Mouse (Mus musculus) MEL (cell line): ENCODE data around the gene Tmem170. TPM values are rescaled to one million over a fixed set of nuclear protein-coding genes. Genes with fewer than 3 reads are reported as not detected.

ENCODE experiments used
- DNase-seq: peaks from one replicate; pipeline ENCODE4 v3.0.0; 2011; ENCODE audit warnings: low read depth, low spot score
- H3K27ac ChIP-seq: 2 replicates; pipeline ENCODE4 v1.5.1; 2012; ENCODE audit warnings: low read depth, mild to moderate bottlenecking, control low read depth, low read length, moderate library complexity; ENCODE audit not compliant: control insufficient read depth
- H3K27me3 ChIP-seq, 2 experiments: fragments of 150-350 bp in 1 of 2; sonication (generic) in 1 of 2; 2 replicates each; pipeline ENCODE4 v1.6.1; 2012; ENCODE audit warnings: low read length in 2 of 2, mild to moderate bottlenecking in 2 of 2, improper control_type of control experiment in 1 of 2, moderate library complexity in 1 of 2; ENCODE audit not compliant: insufficient read depth in 2 of 2, control insufficient read depth in 1 of 2
- H3K36me3 ChIP-seq, 2 experiments: 2 replicates each; pipeline ENCODE4 v1.6.1; 2012 to 2014; ENCODE audit warnings: low read length in 2 of 2, improper control_type of control experiment in 1 of 2, inconsistent platforms in 1 of 2, mild to moderate bottlenecking in 1 of 2; ENCODE audit not compliant: insufficient read depth in 2 of 2, control insufficient read depth in 1 of 2
- H3K4me1 ChIP-seq, 2 experiments: fragments of 150-350 bp in 1 of 2; sonication (generic) in 1 of 2; 2 replicates each; pipeline ENCODE4 v1.6.1; 2012; ENCODE audit warnings: low read length in 2 of 2, improper control_type of control experiment in 1 of 2, mild to moderate bottlenecking in 1 of 2; ENCODE audit not compliant: insufficient read depth in 2 of 2, control insufficient read depth in 1 of 2
- H3K4me3 ChIP-seq, 2 experiments: fragments of 150-350 bp in 1 of 2; sonication (generic) in 1 of 2; 2 replicates each; pipeline ENCODE4 v1.5.1; 2012; ENCODE audit warnings: low read depth in 2 of 2, low read length in 2 of 2, mild to moderate bottlenecking in 2 of 2, moderate library complexity in 2 of 2, control low read depth in 1 of 2, improper control_type of control experiment in 1 of 2; ENCODE audit not compliant: control insufficient read depth in 1 of 2, insufficient read depth in 1 of 2
- H3K79me2 ChIP-seq: 2 replicates; pipeline ENCODE4 v1.6.1; 2012; ENCODE audit warnings: mild to moderate bottlenecking, low read length, moderate library complexity; ENCODE audit not compliant: control insufficient read depth, poor library complexity, insufficient read depth
- H3K9ac ChIP-seq: 2 replicates; pipeline ENCODE4 v1.6.1; 2012; ENCODE audit warnings: low read depth, mild to moderate bottlenecking, control low read depth, low read length, moderate library complexity; ENCODE audit not compliant: control insufficient read depth, poor library complexity, severe bottlenecking
- H3K9me3 ChIP-seq: fragments of 150-350 bp; sonication (generic); replicated peaks from 2 replicates; pipeline ENCODE4 v1.6.1; 2012; ENCODE audit warnings: mild to moderate bottlenecking, low read length, improper control_type of control experiment, moderate library complexity; ENCODE audit not compliant: insufficient read depth
- CHD1 ChIP-seq: IDR thresholded peaks from 2 replicates; pipeline ENCODE4 v1.6.1; 2012; ENCODE audit warnings: low read depth, mild to moderate bottlenecking, inconsistent platforms, low read length, improper control_type of control experiment
- CHD2 ChIP-seq: IDR thresholded peaks from 2 replicates; pipeline ENCODE4 v1.6.1; 2011; ENCODE audit warnings: low read length, improper control_type of control experiment
- CTCF ChIP-seq, 3 experiments: IDR thresholded peaks in 2 of 3; conservative IDR thresholded peaks in 1 of 3; 2 replicates each; pipeline ENCODE4 v1.5.1; 2011 to 2012; ENCODE audit warnings: low read length in 3 of 3, low read depth in 2 of 3, mild to moderate bottlenecking in 2 of 3, improper control_type of control experiment in 1 of 3, inconsistent platforms in 1 of 3, mixed read lengths in 1 of 3, moderate library complexity in 1 of 3; ENCODE audit not compliant: control insufficient read depth in 1 of 3, insufficient read depth in 1 of 3, poor library complexity in 1 of 3, severe bottlenecking in 1 of 3
- E2F4 ChIP-seq: IDR thresholded peaks from 2 replicates; pipeline ENCODE4 v1.6.1; 2011; ENCODE audit warnings: low read depth, low read length, improper control_type of control experiment, borderline replicate concordance
- ELF1 ChIP-seq: IDR thresholded peaks from 2 replicates; pipeline ENCODE4 v1.6.1; 2014; ENCODE audit warnings: low read depth, mild to moderate bottlenecking, inconsistent platforms, low read length, improper control_type of control experiment, moderate library complexity
- EP300 ChIP-seq, 2 experiments: IDR thresholded peaks; 2 replicates each; pipeline ENCODE4 v1.6.1; 2011; ENCODE audit warnings: improper control_type of control experiment in 2 of 2, low read length in 2 of 2, low read depth in 1 of 2, mild to moderate bottlenecking in 1 of 2
- ETS1 ChIP-seq: IDR thresholded peaks from 2 replicates; pipeline ENCODE4 v1.6.1; 2012; ENCODE audit warnings: low read depth, mild to moderate bottlenecking, inconsistent platforms, low read length, improper control_type of control experiment, moderate library complexity
- GABPA ChIP-seq: IDR thresholded peaks from 2 replicates; pipeline ENCODE4 v1.6.1; 2012; ENCODE audit warnings: low read depth, mild to moderate bottlenecking, inconsistent platforms, low read length, improper control_type of control experiment, moderate library complexity
- GATA1 ChIP-seq: IDR thresholded peaks from 2 replicates; pipeline ENCODE4 v1.6.1; 2011; ENCODE audit warnings: low read depth, low read length, improper control_type of control experiment
- HCFC1 ChIP-seq: IDR thresholded peaks from 2 replicates; pipeline ENCODE4 v1.6.1; 2012; ENCODE audit warnings: low read depth, mild to moderate bottlenecking, inconsistent platforms, low read length, improper control_type of control experiment, moderate library complexity
- JUND ChIP-seq: IDR thresholded peaks from 2 replicates; pipeline ENCODE4 v1.6.1; 2011; ENCODE audit warnings: low read depth, mild to moderate bottlenecking, improper control_type of control experiment, low read length
- KAT2A ChIP-seq: conservative IDR thresholded peaks from 2 replicates; pipeline ENCODE4 v1.6.1; 2012; ENCODE audit warnings: low read depth, low read length, improper control_type of control experiment, inconsistent platforms
- MAFK ChIP-seq: IDR thresholded peaks from 2 replicates; pipeline ENCODE4 v1.6.1; 2011; ENCODE audit warnings: low read depth, mild to moderate bottlenecking, low read length, improper control_type of control experiment, borderline replicate concordance
- MYB ChIP-seq: IDR thresholded peaks from 2 replicates; pipeline ENCODE4 v1.6.1; 2011; ENCODE audit warnings: mild to moderate bottlenecking, low read depth, low read length, improper control_type of control experiment
- POLR2AphosphoS2 ChIP-seq: IDR thresholded peaks from 2 replicates; pipeline ENCODE4 v1.6.1; 2011; ENCODE audit warnings: low read length, improper control_type of control experiment
- POLR2AphosphoS5 ChIP-seq: IDR thresholded peaks from 2 replicates; pipeline ENCODE4 v1.6.1; 2012; ENCODE audit warnings: low read depth, borderline replicate concordance, mild to moderate bottlenecking, inconsistent platforms, low read length, moderate library complexity, mixed read lengths
- RCOR1 ChIP-seq: IDR thresholded peaks from 2 replicates; pipeline ENCODE4 v1.6.1; 2012; ENCODE audit warnings: low read depth, mild to moderate bottlenecking, inconsistent platforms, low read length, improper control_type of control experiment
- SMC3 ChIP-seq: IDR thresholded peaks from 2 replicates; pipeline ENCODE4 v1.6.1; 2011; ENCODE audit warnings: low read depth, low read length, improper control_type of control experiment
- TAL1 ChIP-seq: IDR thresholded peaks from 2 replicates; pipeline ENCODE4 v1.6.1; 2012; ENCODE audit warnings: mild to moderate bottlenecking, inconsistent platforms, low read length, moderate library complexity, mixed read lengths
- TBP ChIP-seq: IDR thresholded peaks from 2 replicates; pipeline ENCODE4 v1.8.0; 2011; ENCODE audit warnings: low read depth, low read length, improper control_type of control experiment
- USF1 ChIP-seq: IDR thresholded peaks from 2 replicates; pipeline ENCODE4 v1.6.1; 2014; ENCODE audit warnings: low read depth, mild to moderate bottlenecking, inconsistent platforms, low read length, improper control_type of control experiment, moderate library complexity
- USF2 ChIP-seq, 2 experiments: IDR thresholded peaks; 2 replicates each; pipeline ENCODE4 v1.6.1; 2011 to 2012; ENCODE audit warnings: improper control_type of control experiment in 2 of 2, low read length in 2 of 2, borderline replicate concordance in 1 of 2, inconsistent platforms in 1 of 2, low read depth in 1 of 2, mild to moderate bottlenecking in 1 of 2; ENCODE audit not compliant: insufficient read depth in 1 of 2
- ZC3H11A ChIP-seq: IDR thresholded peaks from 2 replicates; pipeline ENCODE4 v1.6.1; 2012; ENCODE audit warnings: low read depth, mild to moderate bottlenecking, inconsistent platforms, low read length, improper control_type of control experiment
- ZKSCAN1 ChIP-seq: IDR thresholded peaks from 2 replicates; pipeline ENCODE4 v1.6.1; 2012; ENCODE audit warnings: low read depth, mild to moderate bottlenecking, inconsistent platforms, low read length, improper control_type of control experiment, moderate library complexity
- ZNF384 ChIP-seq: IDR thresholded peaks from 2 replicates; pipeline ENCODE4 v1.6.1; 2012; ENCODE audit warnings: low read depth, mild to moderate bottlenecking, inconsistent platforms, low read length, improper control_type of control experiment
- polyA plus RNA-seq, 2 experiments: library from polyadenylated mRNA; stranded (reverse) in 1 of 2; unstranded in 1 of 2; fragments of >175 nt in 1 of 2; fragments of >200 nt in 1 of 2; gene quantifications; 2 replicates each; pipeline versions ENCODE4 v1.2.1 to v1.2.4; 2012; ENCODE audit warnings: low replicate concordance in 2 of 2, low read depth in 1 of 2; ENCODE audit not compliant: insufficient read length in 2 of 2, insufficient read depth in 1 of 2, missing spikeins in 1 of 2
- total RNA-seq: library from RNA; depleted of rRNA; stranded (reverse); fragments of 300-350 nt; gene quantifications from 2 replicates; pipeline ENCODE4 v1.2.3, GENCODE M21; 2012

The Tmem170 gene
- total and polyA plus RNA-seq, 3 experiments, result 2.9 to 4.6 TPM; not detected in 1

GRCm38 (mm10) chr8:111868664-111869063 is 7.9 kb downstream of the Tmem170 start:
- H3K79me2 ChIP-seq, result no peaks in the 10 kb centered on the region
- H3K9ac ChIP-seq, result no peak overlapping the region
- H3K9me3 ChIP-seq, result no peaks in the 10 kb centered on the region
- no peaks in the 10 kb centered on the region for H3K27me3 ChIP-seq
- no peak overlapping the region for H3K4me3 ChIP-seq
- peaks cover 0 to 10% of the 10 kb centered on the region in 2 experiments; a peak in 2 of 4 replicates for H3K36me3 ChIP-seq
- TF ChIP-seq USF1 (no peak), MAFK (no peak), POLR2AphosphoS5 (no peak), ZC3H11A (no peak), CHD2 (no peak), USF2 (IDR thresholded peaks at IDR 0.05; ENCODE audit: borderline replicate concordance in 1 of 2, insufficient read depth in 1 of 2, low read depth in 1 of 2, low read length in 2 of 2) (no peak), CTCF (IDR thresholded peaks at IDR 0.05 in 2 of 3, conservative IDR thresholded peaks at IDR 0.05 in 1 of 3; ENCODE audit: control insufficient read depth in 1 of 3, insufficient read depth in 1 of 3, low read depth in 2 of 3, low read length in 3 of 3, poor library complexity in 1 of 3, severe bottlenecking in 1 of 3) (no peak), ZNF384 (no peak), CHD1 (no peak), E2F4 (no peak), TAL1 (no peak), JUND (no peak), GATA1 (no peak), POLR2AphosphoS2 (no peak), GABPA (no peak), HCFC1 (no peak), KAT2A (no peak)
- peaks cover 4 to 14% of the 10 kb centered on the region in 2 experiments; a peak in 3 of 4 replicates for H3K4me1 ChIP-seq
- no peak overlapping the region for H3K27ac ChIP-seq
- DNase-seq, result no peak

GRCm38 (mm10) chr8:111865857-111866256 is 10.7 kb downstream of the Tmem170 start:
- no peak for DNase-seq
- Histone ChIP-seq H3K9me3 (no peaks in the 10 kb centered on the region), H3K9ac (no peak overlapping the region), H3K4me3 (no peak overlapping the region), H3K27me3 (no peaks in the 10 kb centered on the region), H3K36me3 (peaks cover 0 to 3% of the 10 kb centered on the region in 2 experiments; a peak in 2 of 4 replicates), H3K79me2 (no peaks in the 10 kb centered on the region), H3K4me1 (peaks cover 2 to 3% of the 10 kb centered on the region in 2 experiments; a peak in 3 of 4 replicates), H3K27ac (no peak overlapping the region)
- TF ChIP-seq TBP (no peak), SMC3 (no peak), ZKSCAN1 (no peak), RCOR1 (no peak), ELF1 (no peak), CTCF (IDR thresholded peaks at IDR 0.05 in 2 of 3, conservative IDR thresholded peaks at IDR 0.05 in 1 of 3; ENCODE audit: control insufficient read depth in 1 of 3, insufficient read depth in 1 of 3, low read depth in 2 of 3, low read length in 3 of 3, poor library complexity in 1 of 3, severe bottlenecking in 1 of 3) (no peak), POLR2AphosphoS2 (no peak), POLR2AphosphoS5 (no peak), MYB (no peak), EP300 (IDR thresholded peaks at IDR 0.05; ENCODE audit: low read depth in 1 of 2, low read length in 2 of 2) (no peak), ZC3H11A (no peak), GABPA (no peak), ETS1 (no peak), USF1 (no peak)
